12 mouse cellular contexts compared by ENCODE assay signal in genomic region chr9:114025182-114025581, GRCm38 (mm10). TPM values are rescaled to one million over a fixed set of nuclear protein-coding genes. Genes with fewer than 3 reads are reported as not detected.
DNase-seq lines count a peak whose midpoint lies in the region; ATAC-seq and TF ChIP-seq lines count a peak whose summit lies in the region.
"Had no signal": no experiment of that assay in that cellular context is flagged by ENCODE, and none has a peak within 500 bp of the region (broad histone marks: within the 10 kb centered on the region; RNA-seq: fewer than 3 reads in every experiment).

No protein-coding gene starts in this region.

- intact Hi-C loops in gastrocnemius, adult 2 months (cut with DNase I), result no loop called here

- TF ChIP-seq CTCF in gastrocnemius, adult 2 months (IDR thresholded peaks at IDR 0.05), result no peak
- no peak for TF ChIP-seq CTCF in C2C12 (IDR thresholded peaks at IDR 0.05; ENCODE audit: control insufficient read depth, insufficient read depth, insufficient read length)

- no peak for ATAC-seq in forebrain, embryonic 13.5 days
- ATAC-seq in liver, embryonic 12.5 days, result no peak
- ATAC-seq: Patski had no signal

- peaks cover 11% of the 10 kb centered on the region for H3K4me1 ChIP-seq in forebrain, embryonic 13.5 days
- H3K4me1 ChIP-seq in midbrain, embryonic 10.5 days, result peaks cover 17% of the 10 kb centered on the region
- peaks cover 18% of the 10 kb centered on the region for H3K4me1 ChIP-seq in liver, embryonic 12.5 days
- H3K4me1 ChIP-seq: stomach, embryonic 15.5 days had no signal

- no peak overlapping the region for H3K9ac ChIP-seq in forebrain, embryonic 13.5 days
- no peak overlapping the region for H3K9ac ChIP-seq in liver, embryonic 12.5 days
- H3K9ac ChIP-seq: stomach, embryonic 15.5 days had no signal

- no peak overlapping the region for H3K27ac ChIP-seq in gastrocnemius, adult 2 months
- no peak overlapping the region for H3K27ac ChIP-seq in forebrain, embryonic 13.5 days
- H3K27ac ChIP-seq in midbrain, embryonic 10.5 days (replicated peaks), result no peak overlapping the region
- no peak overlapping the region for H3K27ac ChIP-seq in liver, embryonic 12.5 days
- H3K27ac ChIP-seq: stomach, embryonic 15.5 days had no signal

- H3K36me3 ChIP-seq in C2C12 (ENCODE audit: control insufficient read depth, insufficient read depth), result no peaks in the 10 kb centered on the region
- no peaks in the 10 kb centered on the region for H3K36me3 ChIP-seq in forebrain, embryonic 13.5 days (ENCODE audit: poor library complexity, severe bottlenecking)
- no peaks in the 10 kb centered on the region for H3K36me3 ChIP-seq in midbrain, embryonic 10.5 days
- no peaks in the 10 kb centered on the region for H3K36me3 ChIP-seq in liver, embryonic 12.5 days
- H3K36me3 ChIP-seq: stomach, embryonic 15.5 days had no signal

- peaks cover 28% of the 10 kb centered on the region for H3K79me3 ChIP-seq in C2C12 (ENCODE audit: low read depth)

- peak overlapping the region; percentile 75 for H3K4me2 ChIP-seq in forebrain, embryonic 13.5 days
- H3K4me2 ChIP-seq in liver, embryonic 12.5 days, result no peak overlapping the region

- H3K4me3 ChIP-seq in gastrocnemius, adult 2 months, result peak overlapping the region; percentile 74
- H3K4me3 ChIP-seq in C2C12 (ENCODE audit: insufficient read depth, poor library complexity, severe bottlenecking), result peak overlapping the region; percentile 23
- H3K4me3 ChIP-seq in forebrain, embryonic 13.5 days, result peak overlapping the region; percentile 72; the same call in 1 of the 2 replicates
- peak overlapping the region; percentile 75; the same call in 1 of the 2 replicates for H3K4me3 ChIP-seq in midbrain, embryonic 10.5 days
- H3K4me3 ChIP-seq in liver, embryonic 12.5 days, result no peak overlapping the region

- H3K79me2 ChIP-seq in C2C12 (ENCODE audit: control insufficient read depth, insufficient read depth), result peaks cover 56% of the 10 kb centered on the region

- DNase-seq in gastrocnemius, adult 2 months, result peak; percentile 31
- DNase-seq in gastrocnemius, adult 18-20 months (ENCODE audit: low spot score), result no peak
- DNase-seq in midbrain, embryonic 10.5 days (ENCODE audit: low spot score), result no peak
- DNase-seq in adrenal gland, adult 18-20 months (ENCODE audit: low spot score in 2 of 2), result no peak
- DNase-seq in kidney, postnatal 10 days, result no peak
- DNase-seq: heart, adult 11 months; lung, postnatal 10 days had no signal

- H3ac ChIP-seq in C2C12 (ENCODE audit: control insufficient read depth, insufficient read length, low read depth), result peak overlapping the region; percentile 70

- no peaks in the 10 kb centered on the region for H3K27me3 ChIP-seq in C2C12 (ENCODE audit: control insufficient read depth, insufficient read depth, insufficient read length)
- no peaks in the 10 kb centered on the region for H3K27me3 ChIP-seq in forebrain, embryonic 13.5 days
- H3K27me3 ChIP-seq in midbrain, embryonic 10.5 days (ENCODE audit: low read depth, poor library complexity, severe bottlenecking), result 0 out of 2 replicates have a peak, but pooled peaks cover 9% of the 10 kb centered on the region
- H3K27me3 ChIP-seq in liver, embryonic 12.5 days (replicated peaks), result peaks cover 27% of the 10 kb centered on the region
- H3K27me3 ChIP-seq: Patski; stomach, embryonic 15.5 days had no signal

- H3K9me3 ChIP-seq in forebrain, embryonic 13.5 days (replicated peaks), result no peaks in the 10 kb centered on the region
- H3K9me3 ChIP-seq in midbrain, embryonic 10.5 days (replicated peaks), result no peaks in the 10 kb centered on the region
- H3K9me3 ChIP-seq in liver, embryonic 12.5 days (replicated peaks), result no peaks in the 10 kb centered on the region
- H3K9me3 ChIP-seq: stomach, embryonic 15.5 days had no signal

- 66% methylated on average over 9 of the region's 9 CpGs for WGBS in forebrain, embryonic 13.5 days
- 66% methylated on average over 9 of the region's 9 CpGs for WGBS in midbrain, embryonic 10.5 days
- 35% methylated on average over 9 of the region's 9 CpGs for WGBS in liver, embryonic 12.5 days (ENCODE audit: insufficient replicate concordance)

TF ChIP-seq in C2C12, 6 proteins besides CTCF, POLR2A, EP300 and RAD21:
- no peak for TF ChIP-seq MYOD1 (IDR thresholded peaks at IDR 0.05; ENCODE audit: control insufficient read depth, insufficient read length, low read depth)
- no peak for TF ChIP-seq USF1 (IDR thresholded peaks at IDR 0.05; ENCODE audit: low read depth)
- no peak for TF ChIP-seq MAX (IDR thresholded peaks at IDR 0.05)
- TF ChIP-seq FOSL1 (IDR thresholded peaks at IDR 0.05; ENCODE audit: insufficient read depth, low read length, poor library complexity, severe bottlenecking), result no peak
- TF ChIP-seq MYOG (IDR thresholded peaks at IDR 0.05; ENCODE audit: control insufficient read depth, extremely low read depth, insufficient read length), result no peak

RNA-seq across cellular contexts. Expression of gene Fbxl2, which starts 20.8 kb away (rescaled TPM):
- total RNA-seq in gastrocnemius, adult 2 months (2021), result 1 to 10 TPM in 1 of 2 experiments, under 1 TPM in 1; 0.43 to 1.1 TPM
- 1 to 10 TPM in 1 of 2 experiments, under 1 TPM in 1; 0.34 to 1.1 TPM for total RNA-seq in gastrocnemius, adult 18-20 months (2021)
- polyA plus RNA-seq in C2C12 (2012; fragmentation: generic; extraction: Trizol), result 9.7 TPM
- 13.3 and 14.0 TPM in 2 replicates for polyA plus RNA-seq in forebrain, embryonic 13.5 days (2015; fragmentation: Nextera tagmentation; extraction: Ambion mirVana)
- 7.0 and 7.7 TPM in 2 replicates for polyA plus RNA-seq in midbrain, embryonic 10.5 days (2016; fragmentation: Nextera tagmentation; extraction: Ambion mirVana)
- polyA plus RNA-seq in liver, embryonic 12.5 days (2016; fragmentation: Nextera tagmentation; extraction: Ambion mirVana), result 1.1 and 1.3 TPM in 2 replicates
- total RNA-seq in adrenal gland, adult 18-20 months (2021), result 1 to 10 TPM; 1.8 to 2.3 TPM

RNA-seq across cellular contexts. Expression of gene Susd5, which starts 31.8 kb away (rescaled TPM):
- total RNA-seq in gastrocnemius, adult 2 months (2021), result 1 to 10 TPM in 1 of 2 experiments, under 1 TPM in 1; 0.69 to 1.1 TPM
- total RNA-seq in gastrocnemius, adult 18-20 months (2021), result under 1 TPM; 0.57 to 0.81 TPM
- 0.50 TPM for polyA plus RNA-seq in C2C12 (2012; fragmentation: generic; extraction: Trizol)
- 0.18 TPM in 1 of 2 replicates, not detected in the other for polyA plus RNA-seq in forebrain, embryonic 13.5 days (2015; fragmentation: Nextera tagmentation; extraction: Ambion mirVana)
- polyA plus RNA-seq in midbrain, embryonic 10.5 days (2016; fragmentation: Nextera tagmentation; extraction: Ambion mirVana), result 0.25 and 0.51 TPM in 2 replicates
- 0.05 TPM in 1 of 2 replicates, not detected in the other for polyA plus RNA-seq in liver, embryonic 12.5 days (2016; fragmentation: Nextera tagmentation; extraction: Ambion mirVana)
- under 1 TPM; 0.23 to 0.29 TPM for total RNA-seq in adrenal gland, adult 18-20 months (2021)
- polyA plus RNA-seq: Patski had no signal
